3 mouse cellular contexts compared by ENCODE assay signal in genomic region chr6:60924676-60925075, GRCm38 (mm10). TPM values are rescaled to one million over a fixed set of nuclear protein-coding genes. Genes with fewer than 3 reads are reported as not detected.
"Had no signal": no experiment of that assay in that cellular context is flagged by ENCODE, and none has a peak within 500 bp of the region (broad histone marks: within the 10 kb centered on the region; RNA-seq: fewer than 3 reads in every experiment).

Gene Mmrn1 (plus strand): TSS chr6:60924976.

RNA-seq across cellular contexts. Expression of gene Mmrn1, which starts in this region (rescaled TPM):
- polyA plus RNA-seq: cerebellum, adult 2 months; cortical plate, adult 2 months; erythroblast, embryonic 14.5 days had no signal
